Mouse (Mus musculus): ENCODE results near the gene Ubac1.

Gene Ubac1

DNA sequence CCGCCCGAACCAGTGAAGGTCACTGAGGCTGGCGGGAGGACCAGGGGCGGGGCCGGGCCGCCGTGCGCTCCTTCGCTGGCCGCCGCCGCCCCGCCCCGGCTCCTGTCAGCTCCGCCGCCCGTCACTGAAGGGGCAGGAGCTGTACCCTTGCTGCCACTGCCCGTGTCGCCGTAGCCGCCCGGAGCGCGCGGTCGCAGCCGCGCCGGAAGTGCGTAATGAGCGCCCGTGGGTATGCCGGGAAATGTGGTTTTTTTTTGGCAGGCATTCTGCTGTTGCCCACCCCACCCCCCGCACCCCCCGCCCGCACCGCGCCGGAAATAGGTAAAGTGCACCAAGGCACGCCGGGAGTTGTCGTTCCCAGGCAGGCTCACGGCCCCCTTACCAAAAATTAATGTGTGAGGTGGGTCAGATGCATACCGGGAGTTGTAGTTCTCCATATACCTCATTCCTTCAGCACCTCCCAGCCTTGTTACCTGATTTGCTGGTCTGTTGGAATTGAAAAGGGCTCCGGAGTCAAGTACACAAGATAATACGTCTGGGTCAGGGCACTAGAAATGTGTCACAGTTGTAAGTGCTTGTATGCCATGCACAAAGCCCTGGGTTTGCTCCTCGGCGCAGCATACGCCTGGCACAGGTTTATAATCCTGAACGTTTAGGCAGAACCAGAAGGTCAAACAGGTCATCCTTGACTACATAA lies at the start of gene Ubac1:
Ubac1 (minus strand) TSS at position 187 of the 697 bp plus-strand sequence.
- peak; percentile 95 to 97 for DNase-seq

DNA sequence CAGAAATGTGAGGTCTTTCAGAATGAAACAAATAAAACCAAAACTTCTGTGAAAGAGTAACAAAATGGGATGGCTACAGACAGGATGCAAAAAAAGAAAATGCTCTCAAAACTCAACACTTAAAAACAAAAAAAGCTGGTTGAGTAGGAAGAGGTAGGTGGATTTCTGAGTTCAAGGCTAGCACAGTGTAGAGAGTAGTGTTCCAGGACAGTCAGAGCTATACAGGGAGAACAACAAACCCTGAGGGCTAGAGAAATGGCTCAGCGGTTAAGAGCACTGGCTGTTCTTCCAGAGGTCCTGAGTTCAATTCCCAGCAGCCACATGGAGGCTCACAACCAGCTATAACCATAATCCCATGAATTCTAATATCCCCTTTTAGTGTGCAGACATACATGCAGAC lies 47.0 kb upstream of the Ubac1 start:
- DNase-seq: no peak

DNA sequence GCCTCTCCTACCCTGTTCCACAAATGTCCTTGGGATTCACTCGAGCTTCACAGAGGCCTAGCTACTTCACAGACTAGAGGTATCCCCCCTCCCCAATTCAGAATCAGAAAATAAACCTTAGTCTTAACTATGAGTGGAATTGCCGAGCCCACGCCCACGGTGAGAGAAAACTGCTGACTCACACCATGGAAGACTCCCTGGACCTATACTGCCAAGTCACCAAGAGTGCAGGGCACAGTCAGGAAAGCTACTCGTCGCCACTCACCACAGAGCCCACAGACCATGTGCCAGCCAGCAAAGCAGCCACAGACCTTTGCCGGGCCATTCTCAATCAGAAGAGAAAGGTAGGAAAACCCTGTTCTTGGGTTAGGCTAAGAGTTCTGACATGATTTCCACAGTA lies 46.6 kb upstream of the Ubac1 start:
- DNase-seq: no peak

DNA sequence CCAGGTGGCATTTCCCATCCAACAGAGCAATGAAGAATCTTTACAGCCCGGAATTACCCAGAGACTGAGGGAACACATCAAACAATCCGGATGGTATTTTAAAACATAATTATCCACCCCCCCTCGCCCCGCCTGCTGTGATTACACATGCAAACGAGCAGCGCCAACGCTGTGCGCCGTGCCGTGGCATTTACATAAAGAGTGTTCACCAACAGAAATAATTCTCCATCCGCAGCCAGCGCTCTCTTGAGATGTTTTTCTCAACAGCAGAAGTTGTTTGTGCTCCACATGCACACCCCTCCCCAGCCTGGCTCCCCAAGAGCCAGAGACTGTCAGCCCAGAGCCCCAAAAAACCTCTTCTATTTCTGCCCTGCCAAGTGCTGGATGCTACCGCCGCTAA lies 45.0 kb upstream of the Ubac1 start:
- DNase-seq: no peak

DNA sequence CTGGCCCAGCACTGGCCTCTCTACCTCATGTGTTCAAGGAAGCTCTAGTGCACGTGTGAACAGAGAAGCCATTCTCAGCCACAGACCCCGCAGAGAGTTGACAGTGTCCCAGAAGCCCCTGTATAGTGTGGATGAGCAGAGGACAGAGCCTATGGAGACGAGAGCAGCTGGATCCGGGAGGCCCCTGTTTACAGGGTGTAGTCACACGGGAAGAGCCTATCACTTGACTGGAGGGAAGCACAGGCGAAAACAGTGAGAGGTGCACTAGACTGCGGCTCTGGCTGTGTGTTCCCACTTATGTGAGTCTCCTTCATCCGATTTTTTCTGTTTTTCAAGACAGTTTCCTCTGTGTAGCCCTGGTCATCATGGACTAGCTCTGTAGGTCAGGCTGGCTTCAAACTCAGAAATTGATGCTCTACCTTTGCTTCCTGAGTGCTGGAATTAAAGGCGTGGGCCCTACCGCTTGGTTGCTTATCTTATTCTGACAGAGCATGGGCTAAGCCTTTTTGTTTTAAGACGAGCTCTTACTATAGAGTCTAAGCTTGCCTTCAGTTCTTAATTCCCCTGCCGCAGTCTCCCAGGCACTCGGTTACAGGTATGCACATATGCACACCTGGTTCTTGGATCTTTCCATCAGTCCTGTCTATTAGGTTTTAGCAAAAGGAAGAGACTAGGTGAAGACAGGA lies 41.3 kb upstream of the Ubac1 start:
- DNase-seq: no peak

DNA sequence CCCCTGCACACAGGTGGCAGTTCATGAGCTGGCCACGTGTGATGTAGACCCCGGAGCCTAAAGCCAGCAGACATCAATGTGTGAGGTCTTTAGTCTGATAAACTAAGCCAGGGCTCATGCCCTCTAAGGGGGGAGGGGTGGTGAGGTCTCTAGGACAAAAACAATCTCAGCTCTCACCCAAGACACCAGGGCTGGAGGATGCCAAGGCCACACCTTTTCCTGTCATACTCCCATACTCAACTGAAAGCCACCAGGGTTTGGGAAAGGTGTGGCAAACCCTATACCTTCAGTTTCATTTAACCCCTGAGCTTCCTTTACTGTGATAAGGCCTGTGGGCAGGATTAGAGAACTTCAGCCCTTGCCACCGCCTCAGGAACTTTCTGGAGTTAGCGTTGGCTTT lies 40.7 kb upstream of the Ubac1 start:
- DNase-seq: no peak

DNA sequence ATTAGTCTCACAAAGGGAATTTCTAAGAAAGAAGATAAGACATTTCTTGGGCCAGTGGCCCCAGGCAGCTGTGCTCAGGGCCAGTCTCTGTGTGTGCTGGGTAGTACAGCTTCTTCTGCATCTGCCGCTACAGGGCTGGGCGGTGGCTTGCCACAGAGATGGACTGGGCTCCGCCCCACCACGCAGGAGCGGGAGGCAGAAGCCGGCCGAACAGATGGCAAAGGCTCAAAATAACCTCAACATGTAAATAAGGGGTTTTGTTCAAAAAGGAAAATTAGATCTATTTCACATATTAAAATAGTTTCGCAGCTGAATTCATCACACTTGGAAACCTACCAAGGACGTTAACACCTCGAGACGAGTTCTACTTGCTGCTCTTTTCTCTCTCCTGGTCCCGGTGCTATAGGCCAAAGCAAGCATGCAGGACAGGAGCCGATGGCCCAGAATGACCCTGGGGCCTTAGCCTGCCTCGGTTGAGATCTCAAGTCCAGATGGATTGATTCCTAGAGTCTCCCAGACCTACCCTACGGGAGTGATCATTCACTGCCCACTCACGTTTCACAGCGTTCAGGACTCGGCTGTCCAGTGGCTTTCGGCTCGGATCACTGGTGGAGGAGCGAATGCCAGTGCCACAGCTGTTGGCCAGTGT lies 39.6 kb upstream of the Ubac1 start:
- DNase-seq: peak; percentile 63 to 70

DNA sequence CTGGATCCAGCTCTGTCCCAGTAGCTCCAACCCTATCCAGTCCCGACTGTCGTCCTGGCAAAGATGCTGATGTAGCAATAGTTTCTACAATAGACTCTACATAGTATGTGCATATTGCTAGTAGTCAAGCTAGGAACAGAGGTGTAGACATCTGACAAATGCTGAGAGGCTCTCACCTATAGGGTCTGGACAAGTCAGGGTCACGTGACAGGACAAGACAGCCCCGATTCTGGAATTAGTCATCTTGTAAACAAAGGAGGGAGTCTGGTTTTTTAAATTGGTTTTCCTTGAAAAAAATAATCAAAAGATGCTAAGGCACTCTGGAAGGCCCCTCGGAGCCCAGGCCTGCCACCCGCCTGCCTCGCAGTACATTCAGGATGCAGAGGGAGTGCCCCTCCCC lies 35.5 kb upstream of the Ubac1 start:
- DNase-seq: no peak

DNA sequence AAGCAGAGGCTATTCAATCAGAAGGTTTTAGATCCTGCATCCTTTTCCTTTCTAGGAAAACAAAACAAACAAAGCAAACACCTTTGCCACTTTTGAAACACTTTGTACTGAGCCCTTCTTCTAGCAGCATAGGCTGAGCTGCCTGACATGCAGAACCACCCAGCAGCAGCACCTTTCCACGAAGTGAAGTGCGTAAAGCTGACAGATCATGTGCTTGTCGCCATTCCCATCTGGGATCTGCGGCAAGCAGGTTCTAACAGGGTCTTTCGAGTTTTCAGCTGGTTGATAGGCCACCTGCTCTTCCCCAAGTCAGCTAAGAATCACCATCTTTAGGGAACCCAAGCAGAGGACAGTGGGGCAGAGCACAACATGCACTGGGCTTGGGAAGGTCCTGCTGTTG lies 34.7 kb upstream of the Ubac1 start:
- DNase-seq: no peak

DNA sequence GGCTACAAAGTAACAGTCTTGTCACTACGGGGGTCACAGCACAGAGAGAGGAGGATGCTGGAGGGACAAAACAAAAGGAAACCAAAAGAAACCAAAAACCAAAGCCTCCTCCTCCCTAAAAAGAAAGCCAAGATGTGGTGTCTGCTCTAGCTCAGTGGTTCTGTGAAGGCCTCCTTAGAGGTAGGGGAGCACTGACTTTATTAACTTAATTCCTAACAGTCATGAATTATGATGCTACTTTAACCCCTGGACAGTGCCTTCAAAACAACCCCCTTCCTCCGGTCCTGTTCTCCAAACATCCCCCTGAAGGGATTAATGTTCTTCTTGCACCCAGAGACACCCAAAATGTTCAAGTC lies 34.2 kb upstream of the Ubac1 start:
- no peak for DNase-seq

DNA sequence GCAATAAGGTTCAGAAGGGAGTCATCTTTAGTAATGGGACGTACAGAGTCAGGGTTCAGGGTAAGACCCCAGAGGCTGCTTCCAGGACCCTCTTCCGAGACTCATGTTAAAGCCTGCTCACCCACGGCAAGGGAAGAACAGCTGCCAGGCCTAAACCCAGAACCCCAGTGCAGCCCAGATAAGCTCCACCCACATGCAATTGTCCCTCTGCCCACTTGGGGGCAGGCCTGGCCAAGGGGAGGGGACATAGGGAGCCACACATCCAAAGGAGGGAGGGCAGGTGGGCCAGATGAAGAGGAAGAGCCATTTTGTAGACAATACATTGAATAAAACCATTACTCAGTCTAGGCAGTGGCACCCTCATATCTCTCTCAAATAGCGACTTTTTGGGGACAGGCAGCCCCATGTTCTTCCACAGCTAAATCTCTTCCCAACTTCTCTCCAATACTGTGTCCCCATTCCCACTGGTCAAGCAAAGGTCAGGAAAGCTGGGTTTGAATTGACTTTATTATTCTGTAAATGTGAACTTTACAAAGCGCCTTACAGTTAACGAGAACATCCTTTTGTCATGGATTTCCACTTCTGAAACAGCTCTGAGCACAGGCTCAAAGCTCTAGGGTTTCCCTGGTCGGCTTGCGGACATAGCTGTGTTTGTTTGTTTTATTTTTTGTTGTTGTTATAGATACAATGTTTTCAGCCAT lies 33.6 kb upstream of the Ubac1 start:
- peak; percentile 75 to 83 for DNase-seq

DNA sequence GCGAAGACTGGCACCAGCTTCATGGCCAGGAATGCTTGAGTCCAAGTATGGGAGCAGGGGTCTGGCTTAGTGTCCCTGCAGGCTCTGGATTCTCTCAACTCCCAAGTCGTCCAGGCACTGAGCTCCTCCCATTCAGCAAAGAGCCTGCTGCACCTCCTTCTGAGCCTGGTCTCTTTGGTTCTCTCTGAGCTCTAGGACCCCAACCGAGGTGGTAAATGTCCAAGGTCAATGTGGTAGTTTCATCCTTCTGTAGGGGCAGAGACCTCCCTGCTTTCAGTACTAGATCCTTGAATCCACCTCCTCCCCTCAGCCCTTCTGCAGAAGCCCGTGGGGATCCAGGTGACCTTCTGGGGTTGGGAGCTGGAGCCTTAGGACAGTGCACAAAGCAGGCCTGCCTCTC lies 31.3 kb upstream of the Ubac1 start:
- no peak for DNase-seq

DNA sequence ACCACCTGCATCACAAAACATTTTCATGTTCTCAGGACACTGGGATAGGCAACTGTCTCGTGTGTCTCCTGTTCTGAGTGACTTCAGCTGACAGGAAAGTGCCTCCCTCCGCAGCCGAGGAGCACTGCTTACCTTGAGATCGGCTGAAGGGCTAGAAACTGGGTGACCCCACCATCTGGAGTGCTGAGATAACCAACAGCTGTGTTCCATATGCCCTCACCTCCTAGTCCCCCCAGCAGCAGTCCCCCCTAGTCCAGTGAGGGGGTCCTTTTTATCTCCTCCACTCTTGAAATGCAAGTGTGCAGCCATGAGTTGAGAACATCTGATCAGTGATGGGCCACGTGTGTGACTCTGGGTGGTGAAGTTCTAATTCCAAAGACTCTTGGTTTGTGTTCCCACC lies 27.3 kb upstream of the Ubac1 start:
- no peak for DNase-seq

DNA sequence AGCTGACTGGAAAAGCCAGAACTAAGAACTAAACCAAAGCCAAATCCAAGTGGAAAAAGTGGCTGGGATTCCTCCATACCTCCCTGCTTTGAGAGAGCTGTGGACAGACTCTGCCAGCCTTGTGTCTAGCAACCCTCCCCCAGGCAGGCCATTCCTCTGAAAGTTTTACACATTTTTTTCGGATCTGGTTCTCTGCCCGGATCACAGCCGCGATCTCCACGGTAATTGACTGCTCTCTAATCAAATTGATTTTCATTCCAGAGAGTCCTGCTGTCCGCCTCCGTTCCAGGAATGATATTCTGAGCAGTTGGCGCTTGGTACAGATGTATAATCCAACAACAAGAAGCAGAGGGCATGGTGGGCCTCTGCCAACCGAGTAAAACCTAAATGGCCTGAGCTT lies 22.7 kb upstream of the Ubac1 start:
- no peak for DNase-seq

DNA sequence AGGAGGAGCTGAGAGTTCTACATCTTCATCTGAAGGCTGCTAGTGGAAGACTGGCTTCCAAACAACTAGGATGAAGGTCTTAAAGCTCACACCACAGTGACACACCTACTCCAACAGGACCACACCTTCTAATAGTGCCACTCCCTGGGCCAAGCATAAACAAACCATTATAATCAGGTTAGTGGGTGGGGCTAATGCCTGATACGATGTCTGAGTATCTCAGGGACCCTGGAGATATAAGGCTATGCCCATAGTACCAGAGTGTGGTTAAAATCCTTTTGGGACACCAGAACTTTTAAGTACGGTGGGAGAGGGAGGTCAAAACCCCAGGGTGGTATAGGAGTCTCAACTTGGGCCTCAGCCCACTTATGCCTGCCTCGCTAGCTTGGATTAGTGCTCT lies 21.1 kb upstream of the Ubac1 start:
- no peak for DNase-seq

DNA sequence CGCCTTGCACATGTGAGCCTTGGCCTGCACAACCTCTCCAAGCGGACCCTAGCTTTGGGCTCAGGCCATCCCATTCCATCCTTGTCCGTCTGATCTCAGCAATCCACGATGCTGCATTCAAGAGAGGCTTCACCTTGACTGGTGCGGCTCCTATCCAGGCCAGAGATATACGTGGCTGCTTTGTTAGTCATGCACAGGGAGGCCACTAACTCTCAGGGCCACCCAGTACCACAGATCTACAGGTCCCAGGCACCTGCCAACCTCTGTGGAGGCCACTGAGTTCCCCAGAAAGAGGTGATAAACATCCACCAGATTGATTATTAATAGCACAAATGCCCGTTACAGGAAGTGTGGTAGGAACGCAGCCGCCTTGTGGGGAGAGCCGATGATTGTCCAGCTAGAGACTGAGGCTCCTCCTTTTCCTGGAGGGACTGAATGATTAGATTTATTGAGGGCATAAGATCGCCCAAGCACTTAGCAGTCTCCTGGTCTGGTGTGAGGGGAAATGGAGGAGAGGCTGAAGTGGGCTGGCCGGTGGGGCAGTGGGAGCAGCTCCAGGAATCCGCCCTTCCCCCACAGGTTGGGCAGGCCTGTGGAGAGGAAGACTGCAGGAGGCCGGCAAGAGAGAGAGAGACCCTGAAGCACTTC lies 19.7 kb upstream of the Ubac1 start:
- no peak for DNase-seq

DNA sequence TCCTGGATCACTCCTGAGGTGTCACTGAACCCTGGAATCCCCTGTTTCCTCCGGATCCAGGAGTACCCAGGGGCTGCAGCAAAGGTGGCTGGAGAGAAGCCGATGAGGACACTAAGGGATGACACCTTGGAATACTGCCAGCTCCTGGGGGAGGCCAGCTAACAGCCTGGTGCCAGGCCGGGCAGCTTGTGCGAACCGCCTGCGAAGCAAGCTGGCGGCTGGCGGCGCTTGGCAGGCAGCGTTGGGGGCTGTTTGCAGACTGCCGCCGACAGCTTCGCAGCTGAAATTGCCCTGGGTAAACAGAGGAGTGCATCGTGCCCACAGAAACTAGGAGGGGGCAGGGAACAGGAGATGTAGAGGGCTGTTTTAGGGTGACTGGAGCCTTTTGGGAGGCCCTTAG lies 18.4 kb upstream of the Ubac1 start:
- peak; percentile 74 to 84 for DNase-seq

DNA sequence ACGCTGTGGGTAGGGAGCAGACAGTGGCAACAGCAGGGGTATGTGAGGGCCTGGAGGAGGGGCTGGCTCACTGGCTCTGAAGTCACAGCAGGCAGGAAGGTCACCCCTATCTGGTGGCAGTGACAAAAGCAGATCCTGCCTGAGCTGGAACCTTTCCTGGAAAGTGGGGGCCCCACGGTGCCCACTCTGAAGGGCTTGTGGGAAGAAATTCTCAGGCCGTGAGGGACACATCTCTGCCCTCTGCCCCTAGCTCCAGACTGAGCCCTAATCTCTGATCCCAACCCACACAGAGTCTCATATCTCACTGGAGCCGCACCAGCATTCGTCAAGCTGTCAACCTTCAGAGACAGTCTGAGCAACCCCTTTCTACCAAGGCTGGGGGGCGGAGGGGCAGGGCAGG lies 15.8 kb upstream of the Ubac1 start:
- no peak for DNase-seq

DNA sequence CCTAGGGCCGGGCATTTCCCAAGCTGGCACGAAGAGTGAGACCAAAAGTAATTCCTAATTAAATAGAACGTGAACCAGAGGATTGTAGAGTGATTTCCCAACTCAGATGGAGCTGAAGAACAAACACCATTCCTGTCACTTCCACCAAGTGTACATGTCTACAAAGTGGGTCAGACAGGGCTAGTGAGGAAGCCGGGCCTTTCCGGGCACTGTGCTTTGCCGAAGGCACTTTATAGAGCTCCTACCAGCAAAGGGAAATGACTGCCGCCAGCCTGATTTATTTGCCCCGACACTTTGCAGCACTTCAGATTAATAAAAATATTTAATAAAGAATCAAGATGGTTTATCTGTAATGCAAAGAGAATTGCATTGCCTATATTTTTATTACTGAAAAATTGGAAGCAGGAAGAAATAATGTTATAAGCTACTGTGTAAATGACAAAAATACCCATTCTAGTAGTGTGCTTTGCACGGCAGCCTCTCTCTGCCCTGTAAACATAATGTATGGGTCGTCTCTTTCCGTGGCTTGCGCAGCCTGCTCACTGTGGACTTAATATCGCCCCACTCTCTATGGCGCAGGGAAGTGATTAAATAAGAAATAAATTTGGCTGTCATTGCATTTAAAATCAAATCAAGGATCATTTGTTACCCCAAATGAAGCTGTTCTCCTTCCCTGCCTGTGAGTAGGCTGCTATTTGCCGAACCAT lies 12.9 kb upstream of the Ubac1 start:
- DNase-seq: no peak

DNA sequence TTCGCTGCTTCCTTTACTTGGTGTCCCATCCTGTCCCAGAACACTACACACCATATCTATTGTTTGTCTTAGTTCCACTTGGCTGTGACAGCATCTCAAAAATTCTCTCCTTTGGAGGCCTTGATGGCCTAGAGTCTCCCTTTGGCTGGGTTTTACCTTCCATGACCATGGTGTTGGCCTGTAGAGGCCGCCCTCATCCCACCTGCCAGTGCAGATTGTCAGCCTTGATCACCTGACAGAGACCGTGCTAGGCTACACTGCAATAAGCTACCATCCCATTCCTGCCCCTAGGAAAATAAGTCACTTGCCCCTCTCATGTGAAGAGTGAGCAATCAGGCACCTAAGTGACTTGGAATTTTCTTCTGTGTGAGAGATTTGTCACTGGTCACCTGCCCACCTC lies 8.7 kb upstream of the Ubac1 start:
- DNase-seq: peak; percentile 30 to 51

DNA sequence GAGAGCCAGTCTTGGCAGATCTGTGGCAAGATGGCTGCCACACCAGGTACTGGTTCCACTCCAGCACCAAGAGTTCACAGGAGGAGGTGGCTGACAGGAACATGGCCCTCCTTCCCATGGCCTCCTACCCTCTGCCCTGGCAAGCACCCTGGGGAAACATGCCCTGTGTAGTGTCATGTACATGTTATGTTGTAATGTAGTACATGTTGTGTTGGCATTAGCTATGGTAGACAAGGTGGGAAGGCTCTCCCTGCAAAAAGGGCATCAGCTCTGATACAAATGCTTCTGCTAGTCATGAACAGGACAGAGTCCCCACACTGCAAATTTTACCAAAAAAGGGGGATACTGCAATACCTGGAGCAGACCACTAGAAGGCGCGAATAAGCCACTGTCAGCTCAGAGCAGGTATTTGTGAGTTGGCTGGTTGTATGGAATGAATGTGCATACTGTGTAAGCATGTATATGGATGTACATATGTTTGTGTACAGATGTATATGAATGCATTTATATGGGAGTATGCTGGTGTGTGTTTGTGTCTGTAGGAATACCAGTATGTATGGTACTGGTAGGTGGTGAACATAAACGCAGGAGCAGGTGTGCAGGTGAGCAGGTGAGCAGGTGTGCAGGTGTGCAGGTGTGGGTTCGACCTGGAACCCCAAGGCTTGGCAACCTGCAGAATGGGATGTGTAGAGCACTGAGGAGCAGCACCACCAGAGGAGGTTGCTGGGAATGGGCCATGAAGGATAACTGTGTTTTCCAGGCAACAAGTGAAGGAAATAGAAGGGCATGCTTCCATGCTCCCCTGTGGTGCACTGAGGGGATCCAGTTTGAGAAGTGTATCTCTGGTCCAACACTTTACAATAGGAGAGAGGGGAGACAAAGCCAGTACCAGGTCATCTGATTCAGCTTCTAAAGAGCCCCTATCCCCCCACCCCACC lies 2.9 kb upstream of the Ubac1 start:
- DNase-seq: peak; percentile 68 to 71

Measured in cerebellum, postnatal 25 days (tissue).